Mouse (Mus musculus): ENCODE measurements at regions not wholly inside any gene's neighbourhood (a gene's known extent, or its start where the extent isn't known, plus 50 kb on each side); places are given as distances from the start of the nearest gene placed in this dataset.

- DNase-seq, result no peak
Observed at GRCm38 (mm10) chr6:51287807-51288206, 144.7 kb upstream of the Nfe2l3 start.

- no peak for DNase-seq
Observed at GRCm38 (mm10) chr6:51288306-51289066, 144.0 kb upstream of the Nfe2l3 start.

GRCm38 (mm10) chr6:51289067-51289725 is 143.3 kb upstream of the Nfe2l3 start:
- no peak for DNase-seq

GRCm38 (mm10) chr6:51300694-51301417 is 131.6 kb upstream of the Nfe2l3 start:
- no peak for DNase-seq

- DNase-seq, result no peak
Observed at GRCm38 (mm10) chr6:51301831-51302230, 130.6 kb upstream of the Nfe2l3 start.

GRCm38 (mm10) chr6:51302240-51302639 is 130.2 kb upstream of the Nfe2l3 start:
- no peak for DNase-seq

GRCm38 (mm10) chr6:51318341-51318740 is 114.1 kb upstream of the Nfe2l3 start:
- no peak for DNase-seq

- peak in 1 of 2 experiments; percentile 7 for DNase-seq
Observed at GRCm38 (mm10) chr6:51320019-51320418, 112.5 kb upstream of the Nfe2l3 start.

GRCm38 (mm10) chr6:51320676-51321419 is 111.6 kb upstream of the Nfe2l3 start:
- peak in 1 of 2 experiments; percentile 24 for DNase-seq

GRCm38 (mm10) chr6:51326103-51326829 is 106.2 kb upstream of the Nfe2l3 start:
- no peak for DNase-seq

- no peak for DNase-seq
Observed at GRCm38 (mm10) chr6:51329070-51329995, 103.1 kb upstream of the Nfe2l3 start.

- DNase-seq, result no peak
Observed at GRCm38 (mm10) chr6:51330069-51330706, 102.3 kb upstream of the Nfe2l3 start.

- peak; percentile 52 to 68 for DNase-seq
Observed at GRCm38 (mm10) chr6:51332841-51333240, 99.6 kb upstream of the Nfe2l3 start.

GRCm38 (mm10) chr6:51333722-51334360 is 98.6 kb upstream of the Nfe2l3 start:
- DNase-seq, result peak; percentile 67 to 77

GRCm38 (mm10) chr6:51335314-51335713 is 97.2 kb upstream of the Nfe2l3 start:
- no peak for DNase-seq

GRCm38 (mm10) chr6:51339301-51339700 is 93.2 kb upstream of the Nfe2l3 start:
- DNase-seq, result no peak

GRCm38 (mm10) chr6:51347721-51348120 is 84.7 kb upstream of the Nfe2l3 start:
- DNase-seq, result no peak

GRCm38 (mm10) chr6:51349771-51350170 is 82.7 kb upstream of the Nfe2l3 start:
- no peak for DNase-seq

- no peak for DNase-seq
Observed at GRCm38 (mm10) chr6:51355041-51355440, 77.4 kb upstream of the Nfe2l3 start.

GRCm38 (mm10) chr6:51361611-51362180 is 70.8 kb upstream of the Nfe2l3 start:
- no peak for DNase-seq

All from kidney, postnatal 4 days (tissue).